Mouse (Mus musculus) neural tube, embryonic 12.5 days (tissue): ENCODE results near the gene Rhox9. TPM values are rescaled to one million over a fixed set of nuclear protein-coding genes. Genes with fewer than 3 reads are reported as not detected.
"Not testable (repeated sequence)": the region's sequence is repeated elsewhere in the genome, so short reads cannot be mapped to it uniquely, and the experiment has no call there.

Source experiments
- ATAC-seq: fragments of 200-750 bp; cut with Nextera tagmentation; 2 replicates; pipeline ENCODE4 v1.8.0; 2017; ENCODE audit warnings: low read depth, mild to moderate bottlenecking, moderate TSS enrichment, moderate library complexity; ENCODE audit not compliant: low FRiP score
- H3K27ac ChIP-seq: fragments of 300-500 bp; sonication (generic); 2 replicates; pipeline ENCODE4 v1.5.1; 2016
- H3K27me3 ChIP-seq: fragments of 300-500 bp; sonication (generic); replicated peaks from 2 replicates; pipeline ENCODE4 v1.6.1; 2016; ENCODE audit warnings: mild to moderate bottlenecking
- H3K36me3 ChIP-seq: fragments of 300-500 bp; sonication (generic); 2 replicates; pipeline ENCODE4 v1.6.1; 2016; ENCODE audit warnings: mild to moderate bottlenecking
- H3K4me1 ChIP-seq: fragments of 300-500 bp; sonication (generic); 2 replicates; pipeline ENCODE4 v1.6.1; 2016
- H3K4me2 ChIP-seq: fragments of 300-500 bp; sonication (generic); replicated peaks from 2 replicates; pipeline ENCODE4 v1.6.1; 2016; ENCODE audit warnings: mild to moderate bottlenecking
- H3K4me3 ChIP-seq: fragments of 300-500 bp; sonication (generic); 2 replicates; pipeline ENCODE4 v1.5.1; 2016
- H3K9ac ChIP-seq: fragments of 300-500 bp; sonication (generic); 2 replicates; pipeline ENCODE4 v1.6.1; 2016; ENCODE audit warnings: mild to moderate bottlenecking
- H3K9me3 ChIP-seq: fragments of 300-500 bp; sonication (generic); 2 replicates; pipeline ENCODE4 v1.6.1; 2016; ENCODE audit warnings: mild to moderate bottlenecking
- WGBS: fragments of 180-500 bp; shearing (Covaris S2); methylation state at CpG from one replicate; pipeline ENCODE4 v1.1.7; 2016; 5-methylcytosine and 5-hydroxymethylcytosine counted together
- polyA plus RNA-seq: library from polyadenylated mRNA; unstranded; fragments of >200 nt; fragmentation: Nextera tagmentation; extraction: Ambion mirVana; gene quantifications from 2 replicates; pipeline ENCODE4 v1.2.1, GENCODE M21; 2016

The Rhox9 gene
- polyA plus RNA-seq: not detected in 2 replicates

DNA sequence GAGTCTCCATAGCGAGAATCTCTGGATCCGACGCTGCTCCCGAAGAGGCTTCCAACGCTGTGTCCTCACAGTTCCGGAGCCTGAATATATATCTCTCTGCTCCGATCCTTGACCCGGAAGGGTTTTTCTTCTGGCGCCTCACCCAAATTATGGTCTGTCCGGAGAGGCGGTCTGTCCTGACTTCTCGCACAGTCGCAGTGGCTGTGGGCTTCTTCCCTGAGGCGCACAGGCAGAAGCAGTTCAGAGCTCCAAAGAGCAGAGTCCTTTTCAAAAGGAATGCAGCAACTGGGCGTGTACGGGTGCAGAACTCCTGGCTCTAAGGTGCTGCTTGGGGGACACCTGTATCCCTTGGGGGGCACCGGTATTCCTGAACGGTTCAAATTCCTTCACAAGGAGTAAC is at the start of gene Rhox9:
Gene Rhox9 (minus strand): TSS at position 101 of the 400 bp plus-strand sequence.
- H3K27ac ChIP-seq, H3K4me3 ChIP-seq, H3K27me3 ChIP-seq, H3K4me1 ChIP-seq, H3K36me3 ChIP-seq, H3K4me2 ChIP-seq, H3K9me3 ChIP-seq, ATAC-seq, H3K9ac ChIP-seq: not testable (repeated sequence)
- WGBS: 93% methylated on average over 10 of the region's 18 CpGs

DNA sequence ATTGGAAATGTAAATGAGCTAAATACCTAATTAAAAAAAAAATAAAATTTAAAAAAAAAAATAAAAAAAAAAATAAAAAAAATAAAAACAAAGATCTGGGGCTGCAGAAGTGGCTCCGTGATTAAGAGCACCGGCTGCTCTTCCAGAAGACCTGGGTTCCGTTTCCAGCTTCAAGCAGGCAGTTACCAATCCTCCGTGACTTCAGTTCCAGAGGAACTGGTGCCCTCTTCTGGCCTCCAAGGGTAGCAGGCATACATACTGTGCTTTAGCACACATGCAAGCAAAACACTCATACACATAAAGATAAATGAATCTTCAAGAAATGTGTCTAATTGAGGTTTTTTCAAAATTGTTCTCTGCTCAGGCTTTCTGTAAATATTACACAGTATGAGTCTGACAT is 14.7 kb upstream of the Rhox9 start:
- no peaks in the 10 kb centered on the region for H3K4me1 ChIP-seq

GRCm38 (mm10) chrX:37908581-37908980 is 7.0 kb upstream of the Rhox9 start:
- ATAC-seq: no peak
- Histone ChIP-seq H3K4me2 (no peak overlapping the region), H3K4me1 (no peaks in the 10 kb centered on the region), H3K9me3 (no peaks in the 10 kb centered on the region), H3K36me3 (no peaks in the 10 kb centered on the region), H3K4me3 (no peak overlapping the region), H3K9ac (no peak overlapping the region), H3K27ac (no peak overlapping the region), H3K27me3 (no peaks in the 10 kb centered on the region)
- WGBS: 55% methylated on average over 7 of the region's 7 CpGs

More for the DNA sequence above, 14.7 kb upstream of the Rhox9 start:
- Histone ChIP-seq H3K27ac (no peak overlapping the region), H3K9me3 (no peaks in the 10 kb centered on the region), H3K4me3 (no peak overlapping the region), H3K9ac (no peak overlapping the region), H3K27me3 (no peaks in the 10 kb centered on the region), H3K4me2 (no peak overlapping the region), H3K36me3 (no peaks in the 10 kb centered on the region)
- 75% methylated on average over 4 of the region's 4 CpGs for WGBS
- ATAC-seq: no peak

- WGBS: 79% methylated on average over 5 of the region's 5 CpGs
- H3K4me2 ChIP-seq: no peak overlapping the region
- no peak overlapping the region for H3K9ac ChIP-seq
- no peaks in the 10 kb centered on the region for H3K9me3 ChIP-seq
- H3K27me3 ChIP-seq: no peaks in the 10 kb centered on the region
- no peak for ATAC-seq
- H3K36me3 ChIP-seq: no peaks in the 10 kb centered on the region
- H3K27ac ChIP-seq: no peak overlapping the region
- H3K4me1 ChIP-seq: no peaks in the 10 kb centered on the region
- no peak overlapping the region for H3K4me3 ChIP-seq
Measured at GRCm38 (mm10) chrX:37903727-37904126, 2.2 kb upstream of the Rhox9 start.

DNA sequence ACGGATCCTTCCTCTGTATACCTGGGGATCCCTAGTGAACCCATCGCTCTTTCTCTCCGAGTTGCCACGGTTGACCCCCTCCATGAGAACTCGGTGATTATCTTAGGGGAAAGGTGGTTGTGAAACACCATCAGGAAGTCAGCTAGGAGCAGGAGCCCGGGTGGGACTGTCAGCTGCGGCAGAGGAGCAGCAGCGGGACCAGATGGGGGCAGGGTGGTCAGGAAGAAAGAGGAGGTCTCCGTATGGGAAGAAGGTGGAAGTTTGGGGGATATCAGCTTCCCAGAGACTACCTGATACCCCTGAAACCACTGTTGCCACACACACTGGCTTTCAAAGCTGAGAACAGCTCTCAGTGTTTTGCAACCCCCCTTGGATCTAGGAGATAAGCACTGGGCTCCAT is 4.4 kb downstream of the Rhox9 start, which contains the start of gene Rhox7b:
Gene Rhox7b (minus strand): TSS at position 101 of the 400 bp plus-strand sequence.
- not testable (repeated sequence) for H3K4me3 ChIP-seq, H3K4me2 ChIP-seq, H3K9me3 ChIP-seq, ATAC-seq, H3K27ac ChIP-seq, H3K27me3 ChIP-seq, H3K9ac ChIP-seq, H3K4me1 ChIP-seq, H3K36me3 ChIP-seq
- 84% methylated on average over 9 of the region's 9 CpGs for WGBS

- no peaks in the 10 kb centered on the region for H3K9me3 ChIP-seq
- no peak within 1 kb of the TSS for H3K27ac ChIP-seq
- H3K4me1 ChIP-seq: no peaks in the 10 kb centered on the region
- H3K4me2 ChIP-seq: no peak within 1 kb of the TSS
- no peak for ATAC-seq
- no peak within 1 kb of the TSS for H3K9ac ChIP-seq
- no peaks in the 10 kb centered on the region for H3K36me3 ChIP-seq
- WGBS: 78% methylated on average over 4 of the region's 4 CpGs
- H3K4me3 ChIP-seq: no peak within 1 kb of the TSS
- H3K27me3 ChIP-seq: no peaks in the 10 kb centered on the region
Measured at GRCm38 (mm10) chrX:37878844-37879243, 22.7 kb downstream of the Rhox9 start, which contains the start of gene Rhox8. Gene Rhox8 (minus strand): TSS chrX:37878944.

- Histone ChIP-seq H3K4me3 (no peak overlapping the region), H3K4me2 (no peak overlapping the region), H3K4me1 (no peaks in the 10 kb centered on the region), H3K9me3 (no peaks in the 10 kb centered on the region), H3K27ac (no peak overlapping the region), H3K36me3 (no peaks in the 10 kb centered on the region), H3K27me3 (no peaks in the 10 kb centered on the region), H3K9ac (no peak overlapping the region)
- ATAC-seq: no peak
- WGBS: 97% methylated on average over 2 of the region's 2 CpGs
Measured at GRCm38 (mm10) chrX:37871641-37872040, 29.9 kb downstream of the Rhox9 start.

Other genes with a start within 250 kb of the Rhox9 start
- gene Rhox3h, start 233.0 kb downstream of the Rhox9 start, polyA plus RNA-seq: not detected in 2 replicates
- not detected in 2 replicates for gene Rhox2h, start 228.5 kb downstream of the Rhox9 start, polyA plus RNA-seq
- gene Rhox5, start 96.9 kb downstream of the Rhox9 start, polyA plus RNA-seq: 0.84 and 1.1 TPM in 2 replicates
- gene Rhox6, start 74.9 kb downstream of the Rhox9 start, polyA plus RNA-seq: not detected in 2 replicates
- gene Rhox7a, start 70.1 kb downstream of the Rhox9 start, polyA plus RNA-seq: not detected in 2 replicates
- gene Rhox8, start 22.8 kb downstream of the Rhox9 start, polyA plus RNA-seq: not detected in 2 replicates
- gene Rhox7b, start 4.5 kb downstream of the Rhox9 start, polyA plus RNA-seq: not detected in 2 replicates
- not detected in 2 replicates for gene Btg1-ps1, start 117.0 kb upstream of the Rhox9 start, polyA plus RNA-seq
- not detected in 2 replicates for gene Btg1-ps2, start 141.3 kb upstream of the Rhox9 start, polyA plus RNA-seq
- not detected in 2 replicates for gene Rhox10, start 164.7 kb upstream of the Rhox9 start, polyA plus RNA-seq
- gene Rhox11, start 183.4 kb upstream of the Rhox9 start, polyA plus RNA-seq: not detected in 2 replicates
- not detected in 2 replicates for gene Rhox12, start 209.1 kb upstream of the Rhox9 start, polyA plus RNA-seq
- not detected in 2 replicates for gene Rhox13, start 219.4 kb upstream of the Rhox9 start, polyA plus RNA-seq